Mouse (Mus musculus) bone marrow macrophage, adult 2 months (primary cell): ENCODE data around the gene Gadd45gip1.

Source experiments
- CTCF ChIP-seq: IDR thresholded peaks from 2 replicates; pipeline ENCODE4 v1.5.1; 2012; ENCODE audit warnings: low read depth, mild to moderate bottlenecking, low read length, moderate library complexity
- POLR2A ChIP-seq: IDR thresholded peaks from 2 replicates; pipeline ENCODE4 v1.6.1; 2012; ENCODE audit warnings: mild to moderate bottlenecking, low read depth, low read length, borderline replicate concordance

- no peak for TF ChIP-seq POLR2A
- TF ChIP-seq CTCF = no peak
Observed at GRCm38 (mm10) chr8:84832034-84832717, 854 bp downstream of the Gadd45gip1 start.
